Mouse (Mus musculus): ENCODE measurements around the gene Chchd3. TPM values are rescaled to one million over a fixed set of nuclear protein-coding genes. Genes with fewer than 3 reads are reported as not detected.

The Chchd3 gene
- total and polyA plus RNA-seq, 3 experiments = 205 to 243 TPM; not detected in 1

- no peak for TF ChIP-seq CHD2 (IDR thresholded peaks at IDR 0.05; ENCODE audit: low read length)
These were observed 312.7 kb downstream of the Chchd3 start (continued) for GRCm38 (mm10) chr6:32747333-32747732.

Other genes starting within 250 kb of the Chchd3 start
- 17.5 and 22.6 TPM in 2 replicates for gene Exoc4, start 188.8 kb upstream of the Chchd3 start, total RNA-seq (2012; rRNA removed)
- 10 to 100 TPM in 1 of 2 experiments, not detected in 1; 16.4 TPM for gene Exoc4, start 188.8 kb upstream of the Chchd3 start, polyA plus RNA-seq (2012; ENCODE audit: insufficient read depth in 1 of 2, insufficient read length in 2 of 2, low read depth in 1 of 2, low replicate concordance in 2 of 2, missing spikeins in 1 of 2)